Mouse (Mus musculus): ENCODE results near the gene Phf11c. TPM values are rescaled to one million over a fixed set of nuclear protein-coding genes. Genes with fewer than 3 reads are reported as not detected.
"Not testable (repeated sequence)": the region's sequence is repeated elsewhere in the genome, so short reads cannot be mapped to it uniquely, and the experiment has no call there.

The Phf11c gene
- 0.34 and 0.48 TPM in 2 replicates for polyA plus RNA-seq (2012; rRNA removed)

GRCm38 (mm10) chr14:59395281-59395680, at the start of gene Phf11c:
Gene Phf11c, minus strand, starts transcription at chr14:59395381.
- no peak for DNase-seq (ENCODE audit: low read depth)

DNA sequence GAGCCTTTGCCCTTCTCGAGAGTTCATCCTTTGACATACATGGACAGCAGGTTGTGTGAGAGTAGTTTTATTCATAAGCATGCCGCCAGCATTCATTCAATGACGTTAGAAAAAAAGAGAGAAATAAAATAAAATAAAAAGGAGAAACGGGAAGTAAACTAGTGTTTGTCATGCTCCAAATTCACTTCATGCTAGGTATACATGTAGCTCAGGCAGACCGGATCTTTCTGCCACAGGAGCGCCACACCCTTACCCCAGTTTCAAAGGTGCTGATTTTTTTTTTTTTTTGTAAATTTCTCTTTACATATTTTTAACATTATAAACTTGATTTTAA, 46.3 kb upstream of the Phf11c start:
- no peak for DNase-seq (ENCODE audit: low read depth)

GRCm38 (mm10) chr14:59440558-59441471, 45.6 kb upstream of the Phf11c start, which contains the start of the genes Setdb2 and Cab39l:
Gene Setdb2, minus strand, starts transcription at chr14:59440884.
Gene Cab39l, plus strand, starts transcription at chr14:59440972.
- no peak for DNase-seq (ENCODE audit: low read depth)

GRCm38 (mm10) chr14:59440039-59440438, 44.9 kb upstream of the Phf11c start:
- DNase-seq (ENCODE audit: low read depth): no peak

DNA sequence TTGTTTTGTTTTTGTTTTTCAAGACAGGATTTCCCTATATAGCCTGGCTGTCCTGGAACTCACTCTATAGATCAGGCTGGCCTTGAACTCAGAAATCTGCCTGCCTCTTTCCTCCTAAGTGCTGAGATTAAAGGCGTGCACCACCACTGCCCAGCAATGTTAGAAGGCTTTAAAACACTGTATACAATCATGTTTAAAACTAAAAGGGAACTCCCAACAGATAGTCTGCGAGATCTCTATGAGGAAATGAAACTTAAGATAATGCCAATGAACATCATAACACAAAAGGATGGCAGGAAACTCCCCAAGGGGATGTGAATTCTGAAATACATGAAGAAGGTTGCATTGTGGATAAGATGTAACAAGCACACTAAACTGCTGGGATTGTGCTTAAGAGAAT, 43.3 kb upstream of the Phf11c start:
- DNase-seq (ENCODE audit: low read depth): no peak

GRCm38 (mm10) chr14:59437398-59437797, 42.2 kb upstream of the Phf11c start:
- DNase-seq (ENCODE audit: low read depth): no peak

DNA sequence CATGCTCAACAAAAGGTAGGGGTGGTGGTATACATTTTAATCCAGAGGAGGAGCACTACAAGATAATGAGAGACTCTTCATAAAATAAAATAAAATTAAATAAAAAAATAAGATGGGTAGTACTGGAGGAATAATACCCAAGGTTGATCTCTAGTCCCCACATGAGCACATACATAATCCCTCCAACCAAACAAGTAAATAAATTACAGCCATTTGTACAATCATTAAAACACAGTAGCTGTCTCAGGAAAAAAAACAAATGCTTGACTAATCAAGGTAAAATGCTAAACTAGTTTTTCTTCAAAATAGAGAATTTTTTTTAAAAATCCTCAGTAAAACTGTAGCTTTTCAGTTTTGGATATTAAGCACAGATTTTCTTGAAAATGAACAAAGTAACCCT, 40.0 kb upstream of the Phf11c start:
- no peak for DNase-seq (ENCODE audit: low read depth)

GRCm38 (mm10) chr14:59433902-59434301, 38.7 kb upstream of the Phf11c start:
- DNase-seq (ENCODE audit: low read depth): no peak

DNA sequence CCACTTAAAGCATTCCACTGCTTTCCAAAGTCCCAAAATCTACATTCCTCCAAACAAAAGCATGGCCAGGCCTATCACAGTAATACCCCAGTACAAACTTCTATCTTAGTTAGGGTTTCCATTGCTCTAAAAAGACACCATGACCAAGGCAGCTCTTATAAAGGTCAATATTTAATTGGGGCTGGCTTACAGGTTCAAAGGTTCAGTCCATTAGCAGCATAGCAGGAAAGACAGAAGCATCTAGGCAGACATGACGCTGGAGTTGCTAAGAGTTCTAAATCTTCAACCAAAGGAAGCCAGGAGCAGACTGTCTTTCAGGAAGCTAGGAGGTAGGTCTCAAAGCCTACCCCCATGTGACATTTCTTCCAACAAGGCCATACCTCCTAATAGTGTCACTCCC, 35.4 kb upstream of the Phf11c start:
- DNase-seq (ENCODE audit: low read depth): no peak

DNA sequence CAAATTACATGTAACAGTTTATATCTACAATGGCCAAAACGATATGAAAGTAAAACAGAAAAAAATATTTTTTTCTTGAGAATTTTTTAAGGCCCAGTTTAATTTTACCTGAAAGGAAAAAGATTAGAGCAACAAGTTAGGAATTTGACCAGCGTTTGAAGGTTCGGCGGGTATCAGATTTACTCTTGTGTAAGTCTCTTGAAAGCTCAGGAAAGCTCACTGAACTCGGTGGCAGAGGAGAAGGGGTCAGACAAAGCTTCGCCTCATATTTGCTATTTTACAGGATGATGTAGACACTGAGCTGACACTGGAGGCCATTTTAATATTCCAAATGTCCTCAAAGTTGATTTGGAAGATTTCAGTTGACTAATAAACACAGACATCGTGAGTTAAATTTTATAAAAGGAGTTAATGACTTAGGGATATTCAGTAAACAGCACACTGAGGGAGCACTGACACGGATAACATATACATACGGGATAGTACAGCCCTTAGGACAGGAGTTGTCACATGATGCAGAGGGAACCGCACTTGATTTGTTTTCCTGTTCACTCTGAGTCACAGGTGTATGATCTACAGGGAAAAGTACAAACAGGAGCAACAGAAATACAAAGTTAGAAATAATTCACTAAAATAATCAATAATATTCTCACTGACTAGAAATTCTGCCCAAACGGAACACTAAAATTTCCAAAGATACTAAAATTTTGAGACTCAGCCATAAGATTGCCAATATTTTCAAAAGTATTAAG, 27.9 kb upstream of the Phf11c start:
- DNase-seq (ENCODE audit: low read depth): no peak

GRCm38 (mm10) chr14:59418171-59418570, 23.0 kb upstream of the Phf11c start:
- no peak for DNase-seq (ENCODE audit: low read depth)

DNA sequence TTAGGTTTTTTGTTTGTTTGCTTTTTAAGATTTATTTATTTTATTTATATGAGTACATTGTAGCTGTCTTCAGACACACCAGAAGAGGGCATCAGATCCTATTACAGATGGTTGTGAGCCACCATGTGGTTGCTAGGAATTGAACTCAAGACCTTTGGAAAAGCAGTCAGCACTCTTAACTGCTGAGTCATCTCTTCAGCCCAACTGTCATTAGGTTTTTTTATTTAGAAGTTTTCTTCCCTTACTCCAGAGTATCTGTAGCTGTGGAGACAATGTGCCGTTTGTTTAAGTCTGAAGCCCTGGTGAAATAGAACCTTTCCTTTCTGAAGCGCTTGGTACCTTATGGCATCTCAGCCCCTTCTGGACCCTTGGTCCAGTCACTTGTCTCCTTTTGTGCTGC, 19.8 kb upstream of the Phf11c start:
- not testable (repeated sequence) for DNase-seq (ENCODE audit: low read depth)

DNA sequence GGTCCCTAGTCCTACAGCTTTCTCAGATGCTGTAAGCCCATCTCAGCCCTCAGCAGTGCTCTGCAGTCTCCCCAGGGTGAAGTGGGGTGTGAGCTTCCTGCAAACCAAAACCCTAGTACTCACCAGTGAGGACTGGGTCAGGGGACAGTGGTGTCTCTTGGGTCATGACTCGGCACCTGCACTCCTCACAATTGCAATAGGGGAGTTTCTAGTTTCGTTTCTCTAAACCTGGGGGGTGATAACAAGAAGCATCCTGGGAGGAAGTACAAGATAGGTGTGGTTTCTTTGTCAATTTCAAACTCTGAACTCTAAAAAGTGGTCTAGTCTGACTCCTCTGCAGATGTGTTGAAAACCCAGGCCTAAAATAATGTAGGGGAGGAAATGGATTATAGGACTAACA, 1.8 kb upstream of the Phf11c start:
- no peak for DNase-seq (ENCODE audit: low read depth)

DNA sequence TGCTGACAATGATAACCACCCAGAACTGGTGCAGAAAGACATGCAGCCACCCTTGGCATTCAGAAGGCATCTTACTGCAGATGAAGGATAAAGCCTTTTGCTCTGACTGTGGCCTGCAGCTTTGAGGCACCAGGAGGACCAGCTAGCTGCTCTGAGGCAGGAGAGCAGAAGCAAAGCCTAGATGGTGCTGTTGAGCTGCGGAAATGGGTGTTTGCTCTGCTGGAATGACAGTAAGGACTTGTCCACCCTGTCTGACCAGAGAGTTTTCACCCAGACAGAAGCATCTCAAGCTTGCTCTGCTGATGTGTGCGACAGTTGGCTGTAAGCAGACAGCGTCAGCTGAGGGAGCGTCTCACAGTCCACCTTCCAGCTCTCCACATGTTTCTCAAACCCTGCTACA, 5.0 kb downstream of the Phf11c start:
- not testable (repeated sequence) for DNase-seq (ENCODE audit: low read depth)

- no peak for DNase-seq (ENCODE audit: low read depth)
These were observed 5.6 kb downstream of the Phf11c start for GRCm38 (mm10) chr14:59389532-59389931.

DNA sequence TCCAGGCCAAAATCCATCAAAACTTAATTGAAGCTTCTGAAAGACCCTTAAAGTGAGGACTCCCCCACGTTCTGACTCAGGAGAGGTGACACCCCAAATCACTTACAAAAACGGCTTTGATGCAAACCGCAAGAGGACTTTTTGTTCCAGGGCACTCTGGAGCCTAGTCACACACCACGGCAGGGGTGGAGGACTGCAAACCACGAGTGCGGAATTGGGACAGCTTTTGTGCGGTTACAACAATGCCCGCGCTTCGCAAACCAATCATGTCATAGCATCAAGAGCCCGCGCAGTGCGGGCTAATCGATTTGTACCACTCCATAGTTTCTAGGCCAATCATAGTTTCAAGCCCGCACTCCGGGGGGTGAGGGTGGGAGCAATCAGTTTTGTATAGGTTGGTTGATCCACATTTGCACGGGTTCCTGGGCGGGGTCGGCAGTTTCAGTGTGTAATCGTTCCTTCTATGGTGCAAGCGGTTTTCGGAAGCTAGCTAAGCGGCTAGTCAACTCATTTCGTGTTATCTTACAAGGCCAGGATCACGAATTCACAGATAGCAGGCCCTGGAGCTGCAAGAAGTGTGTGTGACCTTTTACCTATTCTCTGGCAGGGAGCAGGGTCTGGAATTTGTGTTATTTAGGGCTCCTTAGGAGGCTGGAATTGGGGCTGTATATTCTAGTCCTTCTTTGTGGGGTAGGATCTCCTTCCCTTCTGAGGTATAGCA, 24.7 kb downstream of the Phf11c start:
- no peak for DNase-seq (ENCODE audit: low read depth)

DNA sequence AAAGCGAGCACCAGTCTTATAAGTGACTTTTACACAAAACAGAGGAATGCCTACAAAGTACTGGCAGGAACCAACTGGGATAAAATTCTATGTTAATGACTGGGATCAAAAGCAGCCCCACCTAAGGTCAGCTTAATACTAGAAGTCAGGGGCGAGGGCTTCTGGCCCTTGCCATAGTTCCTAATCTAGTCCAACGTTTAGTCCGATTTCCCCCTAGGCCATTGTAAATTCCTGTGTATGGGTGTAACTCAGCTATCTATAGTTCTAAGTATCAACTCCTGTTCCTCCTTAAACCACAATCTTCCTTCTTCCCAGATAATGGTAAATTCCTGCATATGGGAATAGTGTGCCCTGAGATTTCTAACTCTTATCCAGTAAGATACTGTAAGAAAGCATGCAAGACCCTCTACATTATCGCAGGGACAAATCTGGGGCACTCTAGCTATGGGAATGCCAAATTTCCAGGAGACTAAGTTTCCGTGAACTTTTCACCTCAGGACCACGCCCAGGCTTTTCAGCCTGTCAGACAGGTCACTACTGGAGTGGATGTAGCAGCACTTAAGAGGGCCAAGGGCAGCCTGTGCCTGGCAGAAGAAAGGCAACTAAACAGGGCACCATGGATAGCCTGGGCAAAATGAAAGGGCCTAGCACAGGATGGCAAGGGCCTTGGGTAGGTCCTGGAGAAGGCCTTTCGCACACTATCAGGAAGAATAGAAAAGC, 28.6 kb downstream of the Phf11c start:
- no peak for DNase-seq (ENCODE audit: low read depth)

GRCm38 (mm10) chr14:59365244-59365644, 29.9 kb downstream of the Phf11c start, which contains the start of gene Phf11d:
Gene Phf11d, minus strand, starts transcription at chr14:59365470.
- no peak for DNase-seq (ENCODE audit: low read depth)

GRCm38 (mm10) chr14:59341189-59341588, 54.0 kb downstream of the Phf11c start, which contains the start of gene Phf11b:
Gene Phf11b, minus strand, starts transcription at chr14:59341351.
- DNase-seq (ENCODE audit: low read depth): not testable (repeated sequence)

DNA sequence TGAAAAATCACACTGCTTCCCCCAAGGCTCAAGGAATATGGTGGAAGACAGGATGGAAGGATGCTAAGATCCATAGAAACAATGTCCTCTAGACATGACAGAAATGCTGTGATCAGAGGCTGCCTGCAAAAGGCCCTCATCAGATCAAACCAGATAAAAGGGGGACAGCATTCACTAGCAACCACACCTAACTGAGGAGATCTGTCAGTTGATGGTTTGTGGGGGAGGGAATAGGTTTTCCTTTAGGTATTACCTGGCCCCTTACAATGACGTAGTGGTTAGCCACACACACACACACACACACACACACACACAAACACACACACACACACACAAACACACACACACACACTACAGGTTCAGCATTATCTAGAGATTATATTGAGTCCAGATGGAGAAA, 55.6 kb downstream of the Phf11c start:
- no peak for DNase-seq (ENCODE audit: low read depth)

GRCm38 (mm10) chr14:59336056-59336455, 59.1 kb downstream of the Phf11c start:
- DNase-seq (ENCODE audit: low read depth): not testable (repeated sequence)
